Mouse (Mus musculus) heart, embryonic 11.5 days (tissue): ENCODE measurements around the gene Uqcrc2. TPM values are rescaled to one million over a fixed set of nuclear protein-coding genes. Genes with fewer than 3 reads are reported as not detected.

Source experiments
- ATAC-seq: fragments of 200-750 bp; cut with Nextera tagmentation; replicated peaks from 2 replicates; pipeline ENCODE4 v1.8.0; 2017; ENCODE audit warnings: moderate library complexity; ENCODE audit not compliant: insufficient number of reproducible peaks, low FRiP score, low TSS enrichment
- H3K27ac ChIP-seq: fragments of 300-500 bp; sonication (generic); 2 replicates; pipeline ENCODE4 v1.5.1; 2014; ENCODE audit warnings: mild to moderate bottlenecking, low read depth, low read length
- H3K27me3 ChIP-seq: fragments of 300-500 bp; sonication (generic); 2 replicates; pipeline ENCODE4 v1.6.1; 2014; ENCODE audit warnings: mild to moderate bottlenecking, low read length, mixed read lengths; ENCODE audit not compliant: control insufficient read depth, insufficient read depth
- H3K36me3 ChIP-seq: fragments of 300-500 bp; sonication (generic); 2 replicates; pipeline ENCODE4 v1.6.1; 2014; ENCODE audit warnings: mild to moderate bottlenecking, low read length, moderate library complexity, mixed read lengths; ENCODE audit not compliant: control insufficient read depth, insufficient read depth
- H3K4me1 ChIP-seq: fragments of 300-500 bp; sonication (generic); 2 replicates; pipeline ENCODE4 v1.6.1; 2014; ENCODE audit warnings: low read length; ENCODE audit not compliant: control insufficient read depth, insufficient read depth
- H3K4me2 ChIP-seq: fragments of 300-500 bp; sonication (generic); 2 replicates; pipeline ENCODE4 v1.6.1; 2014; ENCODE audit warnings: mild to moderate bottlenecking, moderate library complexity
- H3K4me3 ChIP-seq: fragments of 300-500 bp; sonication (generic); 2 replicates; pipeline ENCODE4 v1.5.1; 2014; ENCODE audit warnings: low read depth, low read length
- H3K9ac ChIP-seq: fragments of 300-500 bp; sonication (generic); 2 replicates; pipeline ENCODE4 v1.6.1; 2014; ENCODE audit warnings: mild to moderate bottlenecking, low read depth, low read length, moderate library complexity
- H3K9me3 ChIP-seq: fragments of 300-500 bp; sonication (generic); replicated peaks from 2 replicates; pipeline ENCODE4 v1.6.1; 2016; ENCODE audit warnings: low read length; ENCODE audit not compliant: control insufficient read depth
- WGBS: fragments of 180-500 bp; shearing (Covaris S2); extraction: QIAGEN DNeasy Blood & Tissue Kit; methylation state at CpG from one replicate; pipeline ENCODE4 v1.1.7; 2014; ENCODE audit not compliant: insufficient replicate concordance; 5-methylcytosine and 5-hydroxymethylcytosine counted together
- polyA plus RNA-seq: library from polyadenylated mRNA; unstranded; fragments of >200 nt; fragmentation: Nextera tagmentation; extraction: Ambion mirVana; gene quantifications from 2 replicates; pipeline ENCODE4 v1.2.1, GENCODE M21; 2014

Uqcrc2 gene
- 429 and 456 TPM in 2 replicates for polyA plus RNA-seq

GRCm38 (mm10) chr7:120634711-120635361 lies at the start of gene Uqcrc2:
Uqcrc2 (plus strand) TSS chr7:120635176.
- under 1% methylated on average over 45 of the region's 45 CpGs for WGBS
- peak; percentile 99 for ATAC-seq

GRCm38 (mm10) chr7:120597203-120597743 lies 37.7 kb upstream of the Uqcrc2 start:
- no peaks in the 10 kb centered on the region for H3K9me3 ChIP-seq
- no peak overlapping the region for H3K27ac ChIP-seq
- H3K4me1 ChIP-seq, result no peaks in the 10 kb centered on the region
- peak overlapping the region; percentile 46 for H3K4me3 ChIP-seq
- H3K27me3 ChIP-seq, result peaks cover 8% of the 10 kb centered on the region; the same call in 1 of the 2 replicates
- no peak for ATAC-seq
- H3K9ac ChIP-seq, result peak overlapping the region; percentile 60; the same call in 1 of the 2 replicates
- no peaks in the 10 kb centered on the region for H3K36me3 ChIP-seq
- peak overlapping the region; percentile 84 for H3K4me2 ChIP-seq
- 79% methylated on average over 4 of the region's 4 CpGs for WGBS

More at GRCm38 (mm10) chr7:120634711-120635361, at the start of gene Uqcrc2:
- H3K27ac ChIP-seq, result peak within 1 kb of the TSS; percentile 93
- H3K4me3 ChIP-seq, result peak within 1 kb of the TSS; percentile 88
- no peaks in the 10 kb centered on the region for H3K27me3 ChIP-seq
- peak within 1 kb of the TSS; percentile 97 for H3K9ac ChIP-seq
- H3K4me2 ChIP-seq, result peak within 1 kb of the TSS; percentile 81
- no peaks in the 10 kb centered on the region for H3K9me3 ChIP-seq
- 0 out of 2 replicates have a peak, but pooled peaks cover 6% of the 10 kb centered on the region for H3K4me1 ChIP-seq
- peaks cover 4% of the 10 kb centered on the region for H3K36me3 ChIP-seq

DNA sequence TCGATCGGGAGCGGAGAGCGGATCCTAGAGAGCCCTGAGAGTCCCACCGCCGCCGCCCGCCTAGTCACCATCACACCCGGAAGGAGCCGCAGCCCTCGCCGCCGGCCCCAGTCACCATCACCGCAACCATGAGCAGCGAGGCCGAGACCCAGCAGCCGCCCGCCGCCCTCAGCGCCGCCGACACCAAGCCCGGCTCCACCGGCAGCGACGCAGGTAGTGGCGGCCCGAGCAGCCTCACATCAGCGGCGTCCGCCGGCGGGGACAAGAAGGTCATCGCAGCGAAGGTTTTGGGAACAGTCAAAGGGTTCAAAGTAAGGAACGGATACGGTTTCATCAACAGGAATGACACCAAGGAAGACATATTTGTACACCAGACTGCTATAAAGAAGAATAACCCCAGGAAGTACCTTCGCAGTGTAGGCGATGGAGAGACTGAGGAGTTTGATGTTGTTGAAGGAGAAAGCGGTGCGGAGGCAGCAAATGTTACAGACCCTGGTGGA lies 37.2 kb upstream of the Uqcrc2 start:
- Histone ChIP-seq H3K4me2 (peak overlapping the region; percentile 84), H3K27me3 (peaks cover 8% of the 10 kb centered on the region; the same call in 1 of the 2 replicates), H3K27ac (no peak overlapping the region), H3K9ac (peak overlapping the region; percentile 60; the same call in 1 of the 2 replicates), H3K36me3 (no peaks in the 10 kb centered on the region), H3K9me3 (no peaks in the 10 kb centered on the region), H3K4me1 (no peaks in the 10 kb centered on the region), H3K4me3 (peak overlapping the region; percentile 46)
- no peak for ATAC-seq
- WGBS, result 8% methylated on average over 41 of the region's 41 CpGs

DNA sequence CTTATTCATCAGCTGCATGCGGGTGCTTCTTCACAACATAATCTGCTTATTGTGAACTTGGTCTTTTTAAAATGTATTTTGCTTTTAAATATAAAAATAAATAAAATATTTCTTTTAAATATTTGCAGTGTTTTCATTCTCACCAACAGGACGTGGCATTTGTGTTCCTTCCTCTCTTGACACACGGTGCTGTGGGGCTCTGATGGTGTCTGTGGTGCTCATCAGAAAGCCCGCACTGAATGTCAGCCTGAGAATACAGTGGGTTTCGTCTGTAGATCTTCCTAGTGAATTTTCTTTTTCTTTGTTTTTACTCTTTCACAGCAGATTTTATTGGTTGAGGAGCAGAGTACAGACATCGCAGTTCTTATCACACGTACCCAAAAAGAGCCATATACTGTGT lies 36.6 kb upstream of the Uqcrc2 start:
- H3K9me3 ChIP-seq, result no peaks in the 10 kb centered on the region
- H3K27me3 ChIP-seq, result peaks cover 8% of the 10 kb centered on the region; the same call in 1 of the 2 replicates
- no peak overlapping the region for H3K27ac ChIP-seq
- H3K36me3 ChIP-seq, result no peaks in the 10 kb centered on the region
- H3K4me1 ChIP-seq, result no peaks in the 10 kb centered on the region
- no peak overlapping the region for H3K4me3 ChIP-seq
- no peak overlapping the region for H3K9ac ChIP-seq
- 71% methylated on average over 7 of the region's 7 CpGs for WGBS
- H3K4me2 ChIP-seq, result peak overlapping the region; percentile 84
- ATAC-seq, result no peak

GRCm38 (mm10) chr7:120620075-120620771 lies 14.8 kb upstream of the Uqcrc2 start:
- Histone ChIP-seq H3K4me3 (no peak overlapping the region), H3K4me1 (no peaks in the 10 kb centered on the region), H3K4me2 (no peak overlapping the region), H3K27ac (no peak overlapping the region), H3K9me3 (no peaks in the 10 kb centered on the region), H3K36me3 (no peaks in the 10 kb centered on the region), H3K27me3 (no peaks in the 10 kb centered on the region), H3K9ac (no peak overlapping the region)
- 76% methylated on average over 8 of the region's 8 CpGs for WGBS
- ATAC-seq, result no peak

- Histone ChIP-seq H3K27me3 (no peaks in the 10 kb centered on the region), H3K27ac (no peak overlapping the region), H3K4me2 (no peak overlapping the region), H3K4me1 (no peaks in the 10 kb centered on the region), H3K9me3 (no peaks in the 10 kb centered on the region), H3K9ac (no peak overlapping the region), H3K36me3 (no peaks in the 10 kb centered on the region), H3K4me3 (no peak overlapping the region)
- 79% methylated on average over 9 of the region's 9 CpGs for WGBS
- no peak for ATAC-seq
Observed at GRCm38 (mm10) chr7:120620841-120621240, 14.1 kb upstream of the Uqcrc2 start.

- Histone ChIP-seq H3K36me3 (no peaks in the 10 kb centered on the region), H3K4me1 (0 out of 2 replicates have a peak, but pooled peaks cover 6% of the 10 kb centered on the region), H3K9ac (no peak overlapping the region), H3K27ac (no peak overlapping the region), H3K27me3 (no peaks in the 10 kb centered on the region), H3K9me3 (no peaks in the 10 kb centered on the region), H3K4me2 (no peak overlapping the region), H3K4me3 (no peak overlapping the region)
- ATAC-seq, result no peak
- WGBS, result 66% methylated on average over 1 of the region's 1 CpGs
Observed at GRCm38 (mm10) chr7:120632518-120632917, 2.5 kb upstream of the Uqcrc2 start.

GRCm38 (mm10) chr7:120634301-120634700 lies 675 bp upstream of the Uqcrc2 start:
- H3K36me3 ChIP-seq, result peaks cover 4% of the 10 kb centered on the region
- no peaks in the 10 kb centered on the region for H3K27me3 ChIP-seq
- peak overlapping the region; percentile 97 for H3K9ac ChIP-seq
- H3K27ac ChIP-seq, result peak overlapping the region; percentile 93; the same call in 1 of the 2 replicates
- H3K4me2 ChIP-seq, result peak overlapping the region; percentile 81
- no peaks in the 10 kb centered on the region for H3K9me3 ChIP-seq
- whole genome bisulfite sequencing, result 5% methylated on average over 9 of the region's 9 CpGs
- H3K4me1 ChIP-seq, result 0 out of 2 replicates have a peak, but pooled peaks cover 6% of the 10 kb centered on the region
- H3K4me3 ChIP-seq, result peak overlapping the region; percentile 88
- ATAC-seq, result no peak
